Mouse (Mus musculus) spleen, adult 2 months (tissue): Measurements from ENCODE around the gene Kif7.

ENCODE experiments used
- CTCF ChIP-seq: fragments of 200-500 bp; IDR thresholded peaks from 2 replicates; pipeline ENCODE4 v1.5.1; 2011; ENCODE audit warnings: mild to moderate bottlenecking, inconsistent platforms; ENCODE audit not compliant: insufficient read depth, insufficient read length, insufficient replicate concordance; ENCODE audit errors: extremely low read depth
- POLR2A ChIP-seq: fragments of 200-500 bp; IDR thresholded peaks from 2 replicates; pipeline ENCODE4 v1.6.1; 2011; ENCODE audit warnings: low read depth, low read length, inconsistent platforms

DNA sequence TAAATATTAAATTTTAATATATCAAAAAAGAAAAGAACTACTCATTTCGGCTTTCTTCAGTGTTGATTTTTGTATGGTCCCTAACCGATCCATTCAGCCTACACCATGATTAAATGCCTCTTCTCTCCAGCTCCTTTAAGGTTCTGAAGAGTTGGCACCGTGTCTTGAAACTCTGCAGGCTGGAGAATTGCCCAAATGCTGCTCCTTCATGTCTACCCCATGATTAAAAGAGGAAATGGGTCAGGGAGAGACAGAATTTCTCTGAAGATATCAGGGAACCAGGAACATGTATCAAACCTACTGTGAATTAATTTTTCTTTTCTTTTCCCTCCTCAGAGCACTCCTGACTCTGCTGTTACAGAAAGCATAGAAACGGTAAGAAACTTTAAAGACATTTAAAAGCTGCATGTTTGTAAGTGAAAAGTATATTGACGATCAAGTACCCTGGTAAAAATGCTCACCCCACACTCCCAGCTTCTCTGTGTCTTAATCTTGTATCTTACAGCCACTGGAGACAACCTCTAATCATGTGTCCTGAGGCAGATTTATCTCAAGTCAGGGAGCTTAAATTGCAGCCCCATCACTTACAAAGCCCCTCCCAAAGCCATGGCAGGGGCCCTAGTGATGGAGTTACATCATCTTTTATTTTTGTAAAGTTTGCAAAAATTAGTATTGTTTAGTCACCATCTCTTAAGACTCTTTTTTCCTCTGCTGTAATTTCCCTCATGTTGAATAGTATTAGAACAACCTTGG, 45.8 kb upstream of the Kif7 start:
- TF ChIP-seq POLR2A = no peak
- no peak for TF ChIP-seq CTCF
